Mouse (Mus musculus) lung, adult 2 months (tissue): ENCODE results near the gene Supt3. TPM values are rescaled to one million over a fixed set of nuclear protein-coding genes. Genes with fewer than 3 reads are reported as not detected.

Experiments used
- DNase-seq: peaks from one replicate; pipeline ENCODE4 v3.0.0; 2022
- H3K4me1 ChIP-seq: fragments of 200-500 bp; 2 replicates; pipeline ENCODE4 v1.6.1; 2011; ENCODE audit warnings: low read length; ENCODE audit not compliant: control insufficient read depth, insufficient read depth
- H3K4me3 ChIP-seq: fragments of 200-500 bp; replicated peaks from 2 replicates; pipeline ENCODE3; 2011; ENCODE audit warnings: low read depth, mild to moderate bottlenecking, control low read depth, low read length; ENCODE audit errors: extremely low read depth
- CTCF ChIP-seq: fragments of 200-500 bp; IDR thresholded peaks from 2 replicates; pipeline ENCODE4 v1.5.1; 2011; ENCODE audit warnings: mild to moderate bottlenecking, low read length, control low read depth; ENCODE audit not compliant: insufficient read depth
- POLR2A ChIP-seq: fragments of 200-500 bp; IDR thresholded peaks from 2 replicates; pipeline ENCODE4 v1.6.1; 2011; ENCODE audit warnings: low read depth, mild to moderate bottlenecking, control low read depth, low read length, borderline replicate concordance; ENCODE audit errors: extremely low read depth
- WGBS: fragments of 180-500 bp; shearing (Covaris S2); methylation state at CpG from one replicate; pipeline ENCODE4 v1.1.7; 2018; 5-methylcytosine and 5-hydroxymethylcytosine counted together
- polyA plus RNA-seq: library from polyadenylated mRNA; depleted of rRNA; stranded (reverse); fragments of >200 nt; gene quantifications from 2 replicates; pipeline ENCODE4 v1.2.3, GENCODE M21; 2012; rRNA removed

Supt3 gene
- 1.9 and 2.9 TPM in 2 replicates for polyA plus RNA-seq

DNA sequence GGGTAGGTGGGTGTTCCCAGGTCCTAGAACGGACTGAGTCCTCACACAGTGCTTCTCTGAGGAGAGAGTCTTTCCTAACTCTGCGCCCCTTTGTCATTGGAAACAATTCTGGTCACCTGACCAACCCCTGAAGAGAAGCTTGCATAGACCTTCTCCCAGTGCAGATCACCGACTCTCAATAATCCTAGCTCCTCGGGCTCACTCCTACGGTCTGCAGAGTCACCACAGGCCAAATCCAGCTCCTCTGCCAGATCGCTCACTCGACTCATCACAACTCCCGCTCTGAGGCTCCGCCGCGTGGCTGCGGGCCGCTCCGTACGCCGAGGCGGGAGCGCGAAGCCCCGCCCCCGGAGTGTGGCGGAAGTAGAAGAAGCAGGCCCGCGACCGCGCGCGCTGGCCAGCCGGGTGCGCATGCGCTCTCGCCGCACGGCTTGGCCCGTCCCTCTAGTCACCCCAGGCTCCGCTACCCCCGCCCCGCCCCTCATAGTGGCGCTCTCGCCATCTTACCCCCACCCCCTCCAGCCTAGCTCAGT, at the start of gene Supt3:
Gene Supt3, plus strand, starts transcription at position 415 of the 533 bp plus-strand sequence.
- TF ChIP-seq POLR2A (peak; percentile 68; the same call in 1 of the 2 replicates), CTCF (no peak)
- peak within 1 kb of the TSS; percentile 93 for H3K4me3 ChIP-seq
- WGBS = under 1% methylated on average over 40 of the region's 40 CpGs
- H3K4me1 ChIP-seq = peaks cover 2% of the 10 kb centered on the region; the same call in 1 of the 2 replicates
- DNase-seq = peak; percentile 97

GRCm38 (mm10) chr17:44727675-44728074, 49.3 kb upstream of the Supt3 start:
- no peak for TF ChIP-seq CTCF
- no peak for DNase-seq
- H3K4me1 ChIP-seq = no peaks in the 10 kb centered on the region
- no peak overlapping the region for H3K4me3 ChIP-seq

GRCm38 (mm10) chr17:44728464-44728863, 48.5 kb upstream of the Supt3 start:
- TF ChIP-seq CTCF (no peak), POLR2A (no peak)
- WGBS = 55% methylated on average over 2 of the region's 2 CpGs

GRCm38 (mm10) chr17:44733544-44734310, 43.2 kb upstream of the Supt3 start:
- DNase-seq = peak; percentile 13
- WGBS = 18% methylated on average over 23 of the region's 23 CpGs
- H3K4me1 ChIP-seq = peaks cover 5% of the 10 kb centered on the region
- peak overlapping the region; percentile 33 for H3K4me3 ChIP-seq
- TF ChIP-seq CTCF = no peak
- TF ChIP-seq POLR2A = no peak

More at GRCm38 (mm10) chr17:44728464-44728863, 48.5 kb upstream of the Supt3 start:
- no peaks in the 10 kb centered on the region for H3K4me1 ChIP-seq
- H3K4me3 ChIP-seq = no peak overlapping the region
- DNase-seq = no peak

DNA sequence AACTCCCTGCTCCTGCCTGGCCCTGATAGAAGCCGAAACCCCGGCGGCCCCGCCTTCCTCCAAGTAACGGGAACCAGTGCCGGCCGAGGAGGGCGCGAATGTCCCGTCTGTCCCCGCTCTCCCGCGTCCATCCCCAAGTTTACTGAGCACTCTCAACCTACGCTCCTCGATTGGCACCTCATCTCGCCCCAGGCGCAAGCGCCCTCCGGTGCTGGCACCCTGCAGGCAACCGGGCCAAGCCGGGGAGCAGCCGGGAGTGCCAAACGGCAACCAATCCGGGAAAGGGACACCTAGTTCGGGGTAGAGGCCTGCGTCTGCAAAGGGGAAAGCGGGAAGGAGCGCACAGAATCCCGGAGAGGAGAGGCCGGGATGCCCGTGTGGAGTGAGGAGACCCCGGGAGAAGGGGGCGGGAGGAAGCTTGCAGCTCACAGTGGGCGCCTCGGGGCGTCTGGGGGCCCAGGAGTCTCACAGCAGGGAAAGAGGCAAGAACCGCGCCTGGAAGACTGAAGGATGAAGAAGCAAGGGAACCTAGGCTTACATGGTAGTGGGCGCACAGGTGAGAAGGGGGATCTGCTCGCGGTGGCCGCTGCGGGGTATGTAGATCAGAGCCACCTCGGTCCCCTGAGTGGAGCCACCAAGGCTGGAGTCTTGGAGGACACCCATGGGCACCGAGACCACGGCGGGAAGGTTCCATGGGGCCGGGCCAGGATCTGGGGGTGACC, 42.3 kb upstream of the Supt3 start:
- peaks cover 5% of the 10 kb centered on the region for H3K4me1 ChIP-seq
- WGBS = under 1% methylated on average over 48 of the region's 48 CpGs
- DNase-seq = peak; percentile 60
- H3K4me3 ChIP-seq = peak overlapping the region; percentile 65
- TF ChIP-seq POLR2A (no peak), CTCF (no peak)

DNA sequence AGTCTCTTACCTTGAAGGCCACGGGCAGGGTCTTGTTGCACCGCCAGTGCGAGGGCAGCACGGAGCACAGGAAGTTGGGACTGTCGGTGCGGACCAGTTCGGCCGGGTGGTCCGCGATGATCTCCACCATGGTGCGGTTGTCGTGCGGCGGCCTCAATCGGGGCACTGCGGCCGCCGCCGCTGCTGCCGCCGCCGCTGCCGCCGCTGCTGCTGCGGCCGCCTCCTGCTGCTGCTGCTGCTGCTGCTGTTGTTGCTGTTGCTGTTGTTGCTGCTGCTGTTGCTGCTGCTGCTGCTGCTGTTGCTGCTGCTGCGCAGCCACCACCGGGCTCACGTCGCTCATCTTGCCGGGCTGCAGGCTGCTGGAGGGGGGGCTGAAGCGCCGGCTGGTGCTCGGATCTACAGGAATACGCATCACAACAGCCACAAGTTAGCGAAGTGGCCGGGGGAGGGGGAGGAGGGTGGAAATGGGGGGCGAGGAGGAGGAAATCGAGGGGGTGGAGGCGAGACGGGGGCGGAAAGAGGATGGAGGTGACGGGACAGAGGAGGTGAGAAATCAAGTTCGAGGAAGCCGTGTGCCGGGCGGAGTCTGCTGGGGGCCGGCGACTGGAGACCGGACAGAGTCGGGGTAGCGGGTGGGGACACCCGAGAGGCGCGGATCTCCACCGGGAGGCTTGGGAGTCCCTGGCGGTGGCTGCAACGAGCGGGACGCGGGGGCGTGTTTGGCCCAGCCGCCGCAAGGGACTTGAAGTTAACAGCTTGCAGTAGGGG, 41.5 kb upstream of the Supt3 start:
- TF ChIP-seq POLR2A (no peak), CTCF (no peak)
- H3K4me3 ChIP-seq = peak overlapping the region; percentile 88
- under 1% methylated on average over 62 of the region's 64 CpGs for WGBS
- peaks cover 5% of the 10 kb centered on the region for H3K4me1 ChIP-seq
- no peak for DNase-seq

DNA sequence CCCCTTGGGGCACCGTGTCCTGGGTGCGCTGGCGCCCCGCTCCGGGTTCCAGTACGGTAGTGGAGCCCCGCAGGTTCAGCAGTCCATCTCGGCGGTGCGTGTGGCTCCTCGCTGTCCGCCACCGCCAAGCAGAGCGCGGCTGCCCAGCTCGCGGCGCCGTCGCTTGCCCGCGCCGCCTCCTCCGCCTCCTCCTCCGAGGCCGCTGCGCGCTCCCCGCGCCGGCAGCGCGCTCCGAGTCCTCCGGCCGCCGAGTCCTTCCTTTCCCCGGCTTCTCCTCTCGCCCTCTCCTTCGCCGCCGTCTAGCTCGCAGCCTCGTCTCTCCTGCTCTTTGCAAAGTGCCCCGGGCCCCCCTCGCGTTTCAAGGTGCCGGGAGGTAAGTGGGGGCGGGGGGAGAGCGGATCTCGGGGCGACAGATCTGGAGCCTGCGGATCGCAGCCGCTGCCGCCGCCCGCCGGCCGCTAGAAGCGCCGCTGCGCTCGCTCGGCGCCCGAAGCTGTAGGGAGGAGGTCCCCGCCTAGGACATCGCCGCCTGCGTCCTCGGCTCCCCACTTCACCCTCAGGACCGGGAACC, 40.9 kb upstream of the Supt3 start:
- DNase-seq = peak; percentile 80
- WGBS = 1% methylated on average over 72 of the region's 73 CpGs
- H3K4me3 ChIP-seq = peak overlapping the region; percentile 88
- no peak for TF ChIP-seq CTCF
- TF ChIP-seq POLR2A = no peak
- H3K4me1 ChIP-seq = peaks cover 5% of the 10 kb centered on the region

DNA sequence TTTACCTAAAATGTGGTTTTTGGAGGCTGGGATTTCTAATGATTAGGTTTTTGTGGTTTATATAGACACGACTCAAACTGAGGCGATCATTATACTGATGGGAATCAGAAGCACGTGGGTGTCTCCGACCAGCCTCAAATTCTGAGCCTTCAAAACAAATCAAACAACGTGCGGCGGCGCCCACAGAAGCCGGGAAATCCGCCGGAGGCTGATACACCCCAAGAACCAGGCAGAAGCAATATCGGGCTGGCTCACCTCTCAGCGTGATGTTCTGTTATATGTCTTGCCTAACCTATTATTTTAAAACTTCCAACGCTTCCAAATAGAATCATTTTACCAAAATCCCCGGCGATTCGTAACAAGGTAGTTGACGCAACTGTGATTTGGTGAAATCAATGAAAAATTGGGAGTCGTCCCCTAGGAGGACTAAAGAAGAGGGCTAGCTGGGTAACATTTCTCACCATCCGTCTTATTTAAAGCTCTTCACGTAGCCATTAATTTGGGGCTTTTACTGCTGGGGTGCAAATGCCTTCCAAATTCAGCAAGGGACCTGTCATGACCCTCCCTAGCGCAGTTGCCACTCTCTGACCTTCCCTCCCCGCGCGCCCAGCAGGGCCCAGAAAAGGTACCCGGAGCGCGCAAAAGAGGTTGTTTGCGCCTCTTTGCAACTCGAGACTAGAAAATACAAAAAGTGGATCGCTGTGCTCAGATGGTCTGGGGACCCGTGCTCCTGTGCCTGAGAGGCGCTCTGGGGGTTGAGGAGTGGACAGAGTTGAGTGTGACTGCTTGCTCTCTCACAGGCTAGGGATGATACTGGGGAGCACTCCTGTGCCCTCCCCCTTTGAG, 39.5 kb upstream of the Supt3 start:
- peak; percentile 26 for DNase-seq
- TF ChIP-seq POLR2A (no peak), CTCF (no peak)
- 7% methylated on average over 33 of the region's 33 CpGs for WGBS

More for the DNA sequence above, 39.5 kb upstream of the Supt3 start:
- Histone ChIP-seq H3K4me3 (peak overlapping the region; percentile 20), H3K4me1 (peaks cover 5% of the 10 kb centered on the region)
